Mouse (Mus musculus) olfactory bulb, adult 2 months (tissue): ENCODE measurements around the gene Rnf212.

ENCODE experiments used
- CTCF ChIP-seq: fragments of 200-500 bp; IDR thresholded peaks from 2 replicates; pipeline ENCODE4 v1.5.1; 2012; ENCODE audit warnings: low read depth, mild to moderate bottlenecking, low read length, moderate library complexity; ENCODE audit not compliant: insufficient read depth
- POLR2A ChIP-seq: fragments of 200-500 bp; IDR thresholded peaks from 2 replicates; pipeline ENCODE4 v1.6.1; 2012; ENCODE audit warnings: mild to moderate bottlenecking, low read depth, low read length, moderate library complexity; ENCODE audit not compliant: insufficient read depth

GRCm38 (mm10) chr5:108724006-108724405 is 50.8 kb downstream of the Rnf212 start:
- TF ChIP-seq CTCF (no peak), POLR2A (no peak)
